Comparison of ENCODE assay signal across 31 mouse cellular contexts in the genomic region with DNA sequence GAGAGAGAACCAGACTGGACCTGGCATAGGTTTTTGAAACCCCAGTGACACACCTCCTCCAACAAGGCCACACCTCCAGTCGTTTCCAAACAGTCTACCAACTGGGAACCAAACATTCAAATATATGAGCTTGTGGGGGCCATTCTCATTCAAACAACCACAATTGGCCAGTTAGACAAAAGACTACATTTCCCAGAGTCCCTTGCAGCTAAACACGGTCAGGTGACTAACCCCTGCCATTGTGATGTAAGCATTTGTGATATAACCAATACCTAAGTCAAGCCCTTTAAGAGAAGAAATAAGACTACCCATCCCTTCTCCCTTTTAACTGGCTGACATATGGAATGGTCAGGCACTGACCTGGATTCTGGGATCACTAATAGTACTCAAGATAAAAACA. TPM values are rescaled to one million over a fixed set of nuclear protein-coding genes. Genes with fewer than 3 reads are reported as not detected.
DNase-seq lines count a peak whose midpoint lies in the region; ATAC-seq and TF ChIP-seq lines count a peak whose summit lies in the region.
"Had no signal": no experiment of that assay in that cellular context is flagged by ENCODE, and none has a peak within 500 bp of the region (broad histone marks: within the 10 kb centered on the region; RNA-seq: fewer than 3 reads in every experiment).

No protein-coding gene starts in this region.

- H3K9ac ChIP-seq in midbrain, embryonic 14.5 days (replicated peaks; ENCODE audit: low read length), result no peak overlapping the region
- H3K9ac ChIP-seq in midbrain, postnatal 0 days (replicated peaks; ENCODE audit: low read length, poor library complexity, severe bottlenecking), result no peak overlapping the region
- no peak overlapping the region for H3K9ac ChIP-seq in MEL (ENCODE audit: control insufficient read depth, low read depth, low read length, poor library complexity, severe bottlenecking)
- H3K9ac ChIP-seq: embryonic facial prominence, embryonic 13.5 days; forebrain, embryonic 12.5 days; forebrain, embryonic 15.5 days; heart, embryonic 13.5 days; hindbrain, embryonic 12.5 days; hindbrain, embryonic 15.5 days; intestine, embryonic 15.5 days had no signal

- no peak for TF ChIP-seq RAD21 in MEL (IDR thresholded peaks at IDR 0.05; ENCODE audit: low read depth, low read length)

- H3K27me3 ChIP-seq in midbrain, embryonic 14.5 days (ENCODE audit: control insufficient read depth, insufficient read depth, low read length), result no peaks in the 10 kb centered on the region
- H3K27me3 ChIP-seq in midbrain, postnatal 0 days (ENCODE audit: insufficient read depth, low read length), result no peaks in the 10 kb centered on the region
- H3K27me3 ChIP-seq in MEL (ENCODE audit: control insufficient read depth in 1 of 2, insufficient read depth in 2 of 2, low read length in 2 of 2), result no peaks in the 10 kb centered on the region
- H3K27me3 ChIP-seq in heart, embryonic 10.5 days (ENCODE audit: insufficient read depth, poor library complexity, severe bottlenecking), result no peaks in the 10 kb centered on the region
- H3K27me3 ChIP-seq: embryonic facial prominence, embryonic 13.5 days; forebrain, embryonic 12.5 days; forebrain, embryonic 15.5 days; heart, embryonic 13.5 days; hindbrain, embryonic 12.5 days; hindbrain, embryonic 15.5 days; intestine, embryonic 15.5 days had no signal

- TF ChIP-seq EP300 in MEL (IDR thresholded peaks at IDR 0.05; ENCODE audit: low read depth in 1 of 2, low read length in 2 of 2), result no peak

- H3K27ac ChIP-seq in midbrain, embryonic 14.5 days (replicated peaks; ENCODE audit: low read depth, low read length), result no peak overlapping the region
- no peak overlapping the region for H3K27ac ChIP-seq in midbrain, postnatal 0 days (ENCODE audit: low read depth, low read length)
- no peak overlapping the region for H3K27ac ChIP-seq in MEL (ENCODE audit: control insufficient read depth, low read depth, low read length)
- no peak overlapping the region for H3K27ac ChIP-seq in heart, embryonic 10.5 days
- H3K27ac ChIP-seq: embryonic facial prominence, embryonic 10.5 days; embryonic facial prominence, embryonic 13.5 days; forebrain, embryonic 12.5 days; forebrain, embryonic 15.5 days; heart, embryonic 13.5 days; hindbrain, embryonic 12.5 days; intestine, embryonic 15.5 days had no signal

- 59% methylated on average over 2 of the region's 2 CpGs for WGBS in midbrain, embryonic 14.5 days
- WGBS in midbrain, postnatal 0 days, result 65% methylated on average over 2 of the region's 2 CpGs
- WGBS in heart, embryonic 10.5 days, result 55% methylated on average over 2 of the region's 2 CpGs

- TF ChIP-seq POLR2A in MEL (IDR thresholded peaks at IDR 0.05; ENCODE audit: control insufficient read depth in 1 of 2, insufficient read depth in 1 of 2, low read depth in 1 of 2, low read length in 2 of 2, poor library complexity in 1 of 2), result no peak

- no peak overlapping the region for H3K4me2 ChIP-seq in midbrain, embryonic 14.5 days (ENCODE audit: low read length)
- no peak overlapping the region for H3K4me2 ChIP-seq in midbrain, postnatal 0 days (ENCODE audit: low read depth, low read length, poor library complexity, severe bottlenecking)
- H3K4me2 ChIP-seq: embryonic facial prominence, embryonic 13.5 days; forebrain, embryonic 12.5 days; forebrain, embryonic 15.5 days; heart, embryonic 13.5 days; hindbrain, embryonic 12.5 days; hindbrain, embryonic 15.5 days; intestine, embryonic 15.5 days had no signal

- no peak for TF ChIP-seq CTCF in midbrain, postnatal 0 days (IDR thresholded peaks at IDR 0.05)
- TF ChIP-seq CTCF in MEL (IDR thresholded peaks at IDR 0.05 in 2 of 3, conservative IDR thresholded peaks at IDR 0.05 in 1 of 3; ENCODE audit: control insufficient read depth in 1 of 3, insufficient read depth in 1 of 3, low read depth in 2 of 3, low read length in 3 of 3, poor library complexity in 1 of 3, severe bottlenecking in 1 of 3), result no peak

- peak; percentile 29 for DNase-seq in midbrain, embryonic 14.5 days
- DNase-seq in midbrain, postnatal 0 days (ENCODE audit: low spot score), result no peak
- DNase-seq in ES-CJ7 (ENCODE audit: low read depth, low spot score) (peak; percentile 17), MEL (ENCODE audit: low read depth, low spot score) (no peak)
- DNase-seq in induced T-regulatory cell, adult 2 months (ENCODE audit: low read depth), result peak; percentile 7
- DNase-seq in right cerebral cortex, postnatal 10 days (ENCODE audit: low spot score in 2 of 2), result no peak
- DNase-seq in kidney, adult 8-10 months, result no peak
- no peak for DNase-seq in heart, embryonic 10.5 days (ENCODE audit: low spot score)
- DNase-seq: adrenal gland, postnatal 10 days; cerebellum, adult 11 months; cerebellum, adult 2 months; cerebellum, adult 9-11 months; cerebellum, postnatal 25 days; embryo, embryonic 11 days; gastrocnemius, postnatal 25 days; heart, adult 18-20 months had no signal

- H3K4me1 ChIP-seq in midbrain, embryonic 14.5 days (ENCODE audit: control insufficient read depth, insufficient read depth, low read length), result peaks cover 6% of the 10 kb centered on the region
- no peaks in the 10 kb centered on the region; the same call in 1 of the 2 replicates for H3K4me1 ChIP-seq in midbrain, postnatal 0 days (ENCODE audit: insufficient read depth, low read length)
- H3K4me1 ChIP-seq in MEL (ENCODE audit: control insufficient read depth in 1 of 2, insufficient read depth in 2 of 2, low read length in 2 of 2), result no peaks in the 10 kb centered on the region
- no peaks in the 10 kb centered on the region for H3K4me1 ChIP-seq in heart, embryonic 10.5 days
- H3K4me1 ChIP-seq: embryonic facial prominence, embryonic 10.5 days; embryonic facial prominence, embryonic 13.5 days; heart, embryonic 13.5 days; intestine, embryonic 15.5 days had no signal

- no peaks in the 10 kb centered on the region for H3K9me3 ChIP-seq in midbrain, embryonic 14.5 days (ENCODE audit: control insufficient read depth, low read length)
- H3K9me3 ChIP-seq in midbrain, postnatal 0 days (ENCODE audit: low read length), result no peaks in the 10 kb centered on the region
- H3K9me3 ChIP-seq in MEL (replicated peaks; ENCODE audit: insufficient read depth, low read length), result no peaks in the 10 kb centered on the region
- no peaks in the 10 kb centered on the region for H3K9me3 ChIP-seq in heart, embryonic 10.5 days
- H3K9me3 ChIP-seq: embryonic facial prominence, embryonic 10.5 days; embryonic facial prominence, embryonic 13.5 days; forebrain, embryonic 12.5 days; forebrain, embryonic 15.5 days; G1E; heart, embryonic 13.5 days; hindbrain, embryonic 12.5 days; hindbrain, embryonic 15.5 days; intestine, embryonic 15.5 days had no signal

- no peak for ATAC-seq in midbrain, embryonic 14.5 days (ENCODE audit: low FRiP score, low TSS enrichment)
- ATAC-seq in midbrain, postnatal 0 days (ENCODE audit: low FRiP score), result no peak
- ATAC-seq: forebrain, embryonic 15.5 days; intestine, embryonic 15.5 days had no signal

- H3K36me3 ChIP-seq in midbrain, embryonic 14.5 days (ENCODE audit: control insufficient read depth, insufficient read depth, low read length), result no peaks in the 10 kb centered on the region
- H3K36me3 ChIP-seq in midbrain, postnatal 0 days (ENCODE audit: insufficient read depth, low read length), result no peaks in the 10 kb centered on the region
- H3K36me3 ChIP-seq in MEL (ENCODE audit: control insufficient read depth in 1 of 2, insufficient read depth in 2 of 2, low read length in 2 of 2), result no peaks in the 10 kb centered on the region
- H3K36me3 ChIP-seq in heart, embryonic 10.5 days, result no peaks in the 10 kb centered on the region
- H3K36me3 ChIP-seq: embryonic facial prominence, embryonic 10.5 days; embryonic facial prominence, embryonic 13.5 days; forebrain, embryonic 12.5 days; forebrain, embryonic 15.5 days; G1E; heart, embryonic 13.5 days; hindbrain, embryonic 12.5 days; hindbrain, embryonic 15.5 days; intestine, embryonic 15.5 days had no signal

- H3K4me3 ChIP-seq in midbrain, embryonic 14.5 days (replicated peaks; ENCODE audit: low read depth, low read length), result no peak overlapping the region
- no peak overlapping the region for H3K4me3 ChIP-seq in midbrain, postnatal 0 days (ENCODE audit: low read depth, low read length)
- no peak overlapping the region for H3K4me3 ChIP-seq in MEL (ENCODE audit: control insufficient read depth in 1 of 2, insufficient read depth in 1 of 2, low read depth in 2 of 2, low read length in 2 of 2)
- H3K4me3 ChIP-seq in heart, embryonic 10.5 days, result no peak overlapping the region
- H3K4me3 ChIP-seq: embryonic facial prominence, embryonic 10.5 days; embryonic facial prominence, embryonic 13.5 days; erythroblast, embryonic 14.5 days; forebrain, embryonic 12.5 days; forebrain, embryonic 15.5 days; heart, embryonic 13.5 days; hindbrain, embryonic 12.5 days; hindbrain, embryonic 15.5 days; intestine, embryonic 15.5 days had no signal

- H3K79me2 ChIP-seq in MEL (ENCODE audit: control insufficient read depth, insufficient read depth, low read length, poor library complexity), result no peaks in the 10 kb centered on the region

TF ChIP-seq in MEL, 35 proteins besides CTCF, POLR2A, EP300 and RAD21:
- TF ChIP-seq USF1 (IDR thresholded peaks at IDR 0.05; ENCODE audit: low read depth, low read length) (0 out of 2 replicates have a peak, but pooled peaks have one; percentile 18), HCFC1 (IDR thresholded peaks at IDR 0.05; ENCODE audit: low read depth, low read length) (peak; percentile 35; the same call in 1 of the 2 replicates), MYB (IDR thresholded peaks at IDR 0.05; ENCODE audit: low read depth, low read length) (no peak)

RNA-seq across cellular contexts. Expression of gene Rph3a, which starts 51.8 kb away (rescaled TPM):
- 15.6 and 15.8 TPM in 2 replicates for polyA plus RNA-seq in midbrain, embryonic 14.5 days (2014; fragmentation: Nextera tagmentation; extraction: Ambion mirVana)
- total RNA-seq in midbrain, postnatal 0 days (2014; rRNA removed), result 43.6 and 44.6 TPM in 2 replicates
- 33.3 and 35.5 TPM in 2 replicates for polyA plus RNA-seq in midbrain, postnatal 0 days (2015; fragmentation: Nextera tagmentation; extraction: Ambion mirVana)
- total RNA-seq in MEL (2012; rRNA removed), result not detected in 2 replicates
- polyA plus RNA-seq in MEL (2012; ENCODE audit: insufficient read depth in 1 of 2, insufficient read length in 2 of 2, low read depth in 1 of 2, low replicate concordance in 2 of 2, missing spikeins in 1 of 2), result not detected
- 0.06 TPM in 1 of 2 replicates, not detected in the other for polyA plus RNA-seq in heart, embryonic 10.5 days (2016; fragmentation: Nextera tagmentation; extraction: Ambion mirVana)
- total RNA-seq: common myeloid progenitor, adult 5-6 weeks; G1E; heart, adult 18-20 months; hematopoietic stem cell, adult 5-6 weeks had no signal
- polyA plus RNA-seq: C2C12; erythroblast, embryonic 14.5 days; G1E; gonadal fat pad, adult 2 months; heart, embryonic 13.5 days; heart, embryonic 16.5 days had no signal

Comparison
In these comparisons a context has a peak if more than half of its experiments do, and no peak if none do; other contexts are left out.
1. DNase-seq: peak in midbrain, embryonic 14.5 days (single experiment), ES-CJ7 (single experiment) and induced T-regulatory cell, adult 2 months (single experiment); none in midbrain, postnatal 0 days (single experiment), MEL (single experiment), right cerebral cortex, postnatal 10 days (0 of 2), kidney, adult 8-10 months (0 of 2) and heart, embryonic 10.5 days (single experiment).
2. RNA of gene Rph3a, which starts 51.8 kb away (polyA plus RNA-seq): 33.3 to 35.5 TPM in midbrain, postnatal 0 days and 15.6 to 15.8 TPM in midbrain, embryonic 14.5 days; not detected in MEL and 0.06 TPM in heart, embryonic 10.5 days; every median in the first group is over 10 times any median in the second.